Mouse (Mus musculus) heart, embryonic 15.5 days (tissue): Measurements from ENCODE around the gene Sos1. TPM values are rescaled to one million over a fixed set of nuclear protein-coding genes. Genes with fewer than 3 reads are reported as not detected.
"Not testable (repeated sequence)": the region's sequence is repeated elsewhere in the genome, so short reads cannot be mapped to it uniquely, and the experiment has no call there.

Experiments used
- ATAC-seq: fragments of 200-750 bp; cut with Nextera tagmentation; replicated peaks from 2 replicates; pipeline ENCODE4 v1.8.0; 2017; ENCODE audit warnings: low read depth, moderate TSS enrichment; ENCODE audit not compliant: insufficient number of reproducible peaks, insufficient read depth, low FRiP score
- H3K27ac ChIP-seq: fragments of 300-500 bp; sonication (generic); 2 replicates; pipeline ENCODE4 v1.5.1; 2015; ENCODE audit warnings: mild to moderate bottlenecking, inconsistent platforms
- H3K27me3 ChIP-seq: fragments of 300-500 bp; sonication (generic); 2 replicates; pipeline ENCODE4 v1.6.1; 2015; ENCODE audit warnings: inconsistent platforms
- H3K36me3 ChIP-seq: fragments of 300-500 bp; sonication (generic); 2 replicates; pipeline ENCODE4 v1.6.1; 2015; ENCODE audit warnings: mild to moderate bottlenecking, inconsistent platforms
- H3K4me1 ChIP-seq: fragments of 300-500 bp; sonication (generic); replicated peaks from 2 replicates; pipeline ENCODE4 v1.6.1; 2015; ENCODE audit warnings: inconsistent platforms
- H3K4me2 ChIP-seq: fragments of 300-500 bp; sonication (generic); 2 replicates; pipeline ENCODE4 v1.6.1; 2015; ENCODE audit warnings: inconsistent platforms, mild to moderate bottlenecking, moderate library complexity
- H3K4me3 ChIP-seq: fragments of 300-500 bp; sonication (generic); 2 replicates; pipeline ENCODE4 v1.5.1; 2015; ENCODE audit warnings: mild to moderate bottlenecking, inconsistent platforms
- H3K9ac ChIP-seq: fragments of 300-500 bp; sonication (generic); 2 replicates; pipeline ENCODE4 v1.6.1; 2015; ENCODE audit warnings: mild to moderate bottlenecking, inconsistent platforms
- H3K9me3 ChIP-seq: fragments of 300-500 bp; sonication (generic); replicated peaks from 2 replicates; pipeline ENCODE4 v1.6.1; 2016; ENCODE audit warnings: inconsistent platforms
- WGBS: fragments of 180-500 bp; shearing (Covaris S2); methylation state at CpG from one replicate; pipeline ENCODE4 v1.1.7; 2015; ENCODE audit warnings: mixed read lengths; 5-methylcytosine and 5-hydroxymethylcytosine counted together
- polyA plus RNA-seq: library from polyadenylated mRNA; unstranded; fragments of >200 nt; fragmentation: Nextera tagmentation; extraction: Ambion mirVana; gene quantifications from 2 replicates; pipeline ENCODE4 v1.2.1, GENCODE M21; 2015

Gene Sos1
- polyA plus RNA-seq, 1 experiment from 2014 or later = 2.5 TPM

GRCm38 (mm10) chr17:80411182-80411581, 69.1 kb downstream of the Sos1 start:
- Histone ChIP-seq H3K36me3 (peaks cover 62% of the 10 kb centered on the region), H3K27me3 (no peaks in the 10 kb centered on the region), H3K9me3 (no peaks in the 10 kb centered on the region), H3K9ac (no peak overlapping the region), H3K4me3 (no peak overlapping the region), H3K4me1 (no peaks in the 10 kb centered on the region), H3K4me2 (no peak overlapping the region), H3K27ac (no peak overlapping the region)
- 59% methylated on average over 1 of the region's 1 CpGs for WGBS
- no peak for ATAC-seq

- Histone ChIP-seq H3K36me3 (peaks cover 24% of the 10 kb centered on the region), H3K4me2 (no peak overlapping the region), H3K4me1 (no peaks in the 10 kb centered on the region), H3K27me3 (no peaks in the 10 kb centered on the region), H3K4me3 (no peak overlapping the region), H3K27ac (no peak overlapping the region), H3K9me3 (no peaks in the 10 kb centered on the region), H3K9ac (no peak overlapping the region)
- WGBS = 89% methylated on average over 7 of the region's 7 CpGs
- ATAC-seq = no peak
Observed at GRCm38 (mm10) chr17:80398243-80398642, 82.0 kb downstream of the Sos1 start.

- peak overlapping the region; percentile 26 for H3K9ac ChIP-seq
- no peaks in the 10 kb centered on the region for H3K9me3 ChIP-seq
- peak overlapping the region; percentile 52 for H3K4me3 ChIP-seq
- ATAC-seq = peak; percentile 81
- H3K27ac ChIP-seq = no peak overlapping the region
- peak overlapping the region; percentile 72 for H3K4me2 ChIP-seq
- 10% methylated on average over 17 of the region's 17 CpGs for WGBS
- no peaks in the 10 kb centered on the region; the same call in 1 of the 2 replicates for H3K36me3 ChIP-seq
- no peaks in the 10 kb centered on the region for H3K4me1 ChIP-seq
- H3K27me3 ChIP-seq = no peaks in the 10 kb centered on the region
Observed at GRCm38 (mm10) chr17:80391423-80392403, 88.5 kb downstream of the Sos1 start.

GRCm38 (mm10) chr17:80390024-80390423, 90.2 kb downstream of the Sos1 start:
- H3K27me3 ChIP-seq = no peaks in the 10 kb centered on the region
- H3K4me1 ChIP-seq = no peaks in the 10 kb centered on the region
- no peak for ATAC-seq
- H3K36me3 ChIP-seq = no peaks in the 10 kb centered on the region
- H3K4me3 ChIP-seq = no peak overlapping the region
- no peak overlapping the region for H3K27ac ChIP-seq
- 58% methylated on average over 10 of the region's 10 CpGs for WGBS
- no peak overlapping the region for H3K9ac ChIP-seq
- H3K9me3 ChIP-seq = no peaks in the 10 kb centered on the region
- no peak overlapping the region for H3K4me2 ChIP-seq

- WGBS = 44% methylated on average over 1 of the region's 1 CpGs
- Histone ChIP-seq H3K27me3 (no peaks in the 10 kb centered on the region), H3K9ac (no peak overlapping the region), H3K4me3 (no peak overlapping the region), H3K36me3 (no peaks in the 10 kb centered on the region), H3K27ac (no peak overlapping the region), H3K4me1 (no peaks in the 10 kb centered on the region), H3K9me3 (no peaks in the 10 kb centered on the region), H3K4me2 (no peak overlapping the region)
- no peak for ATAC-seq
Observed at GRCm38 (mm10) chr17:80385671-80386070, 94.6 kb downstream of the Sos1 start.

GRCm38 (mm10) chr17:80378386-80378785, 101.9 kb downstream of the Sos1 start:
- not testable (repeated sequence) for H3K36me3 ChIP-seq, ATAC-seq, H3K9ac ChIP-seq, H3K4me1 ChIP-seq, H3K4me3 ChIP-seq, H3K27me3 ChIP-seq, H3K27ac ChIP-seq, H3K4me2 ChIP-seq, H3K9me3 ChIP-seq

GRCm38 (mm10) chr17:80373726-80374096, 106.5 kb downstream of the Sos1 start:
- peak overlapping the region; percentile 53 for H3K4me3 ChIP-seq
- peaks cover 10% of the 10 kb centered on the region for H3K4me1 ChIP-seq
- no peaks in the 10 kb centered on the region for H3K27me3 ChIP-seq
- peak overlapping the region; percentile 77 for H3K9ac ChIP-seq
- peak; percentile 41 for ATAC-seq
- H3K4me2 ChIP-seq = peak overlapping the region; percentile 89
- WGBS = 23% methylated on average over 29 of the region's 29 CpGs
- 0 out of 2 replicates have a peak overlapping the region, but pooled peaks have one; percentile 57 for H3K27ac ChIP-seq
- H3K36me3 ChIP-seq = no peaks in the 10 kb centered on the region
- no peaks in the 10 kb centered on the region for H3K9me3 ChIP-seq

- WGBS = 3% methylated on average over 101 of the region's 102 CpGs
- Histone ChIP-seq H3K27me3 (no peaks in the 10 kb centered on the region), H3K36me3 (no peaks in the 10 kb centered on the region), H3K9ac (peak within 1 kb of the TSS; percentile 77), H3K9me3 (no peaks in the 10 kb centered on the region), H3K4me1 (peaks cover 10% of the 10 kb centered on the region), H3K27ac (peak within 1 kb of the TSS; percentile 57), H3K4me3 (peak within 1 kb of the TSS; percentile 53), H3K4me2 (peak within 1 kb of the TSS; percentile 89)
- peak; percentile 97 for ATAC-seq
Observed at GRCm38 (mm10) chr17:80372989-80373725, 107.1 kb downstream of the Sos1 start, which contains the start of gene Gm10190. Gene Gm10190 (minus strand): TSS chr17:80373541.

- no peak for ATAC-seq
- WGBS = 74% methylated on average over 9 of the region's 9 CpGs
- Histone ChIP-seq H3K27me3 (no peaks in the 10 kb centered on the region), H3K9me3 (no peaks in the 10 kb centered on the region), H3K9ac (no peak overlapping the region), H3K36me3 (no peaks in the 10 kb centered on the region), H3K27ac (no peak overlapping the region), H3K4me2 (no peak overlapping the region), H3K4me3 (no peak overlapping the region), H3K4me1 (peaks cover 7% of the 10 kb centered on the region)
Observed at GRCm38 (mm10) chr17:80368606-80369005, 111.6 kb downstream of the Sos1 start.

- ATAC-seq = no peak
- Histone ChIP-seq H3K27me3 (no peaks in the 10 kb centered on the region), H3K36me3 (no peaks in the 10 kb centered on the region), H3K9ac (no peak overlapping the region), H3K4me3 (no peak overlapping the region), H3K9me3 (no peaks in the 10 kb centered on the region), H3K4me2 (no peak overlapping the region), H3K27ac (no peak overlapping the region), H3K4me1 (no peaks in the 10 kb centered on the region)
- 85% methylated on average over 5 of the region's 5 CpGs for WGBS
Observed at GRCm38 (mm10) chr17:80367276-80367675, 113.0 kb downstream of the Sos1 start.

GRCm38 (mm10) chr17:80360245-80360644, 120.0 kb downstream of the Sos1 start:
- Histone ChIP-seq H3K4me2 (no peak overlapping the region), H3K27ac (no peak overlapping the region), H3K9me3 (no peaks in the 10 kb centered on the region), H3K27me3 (no peaks in the 10 kb centered on the region), H3K4me1 (no peaks in the 10 kb centered on the region), H3K36me3 (no peaks in the 10 kb centered on the region), H3K4me3 (no peak overlapping the region), H3K9ac (no peak overlapping the region)
- no peak for ATAC-seq
- WGBS = 68% methylated on average over 8 of the region's 8 CpGs
